ENCODE assay signal across 8 mouse cellular contexts in the genomic region with DNA sequence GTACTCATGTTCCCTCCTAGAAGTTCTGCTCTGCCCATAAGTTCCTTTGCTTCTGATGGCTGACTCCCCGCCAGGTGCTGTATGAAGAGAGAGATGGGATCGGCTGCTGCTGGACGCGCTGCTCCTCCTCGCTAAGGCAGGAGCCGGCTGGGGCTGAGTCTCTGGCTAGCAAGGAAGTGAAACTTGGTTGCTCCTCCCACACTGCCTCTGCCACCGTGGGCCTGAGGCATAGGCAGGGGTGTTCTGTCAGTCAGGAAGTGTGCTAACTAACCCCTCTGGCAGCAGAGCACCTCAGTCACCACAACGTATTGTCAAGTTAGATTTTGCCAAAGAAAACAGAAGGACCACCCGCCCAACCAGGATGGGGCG. TPM values are rescaled to one million over a fixed set of nuclear protein-coding genes. Genes with fewer than 3 reads are reported as not detected.
DNase-seq lines count a peak whose midpoint lies in the region; ATAC-seq lines count a peak whose summit lies in the region.

A gene (minus strand): TSS at position 164 of the 369 bp plus-strand sequence.

- WGBS in embryonic facial prominence, embryonic 10.5 days: 10% methylated on average over 10 of the region's 10 CpGs
- WGBS in limb, embryonic 15.5 days: 8% methylated on average over 10 of the region's 10 CpGs
- WGBS in midbrain, embryonic 15.5 days: 16% methylated on average over 10 of the region's 10 CpGs

- no peaks in the 10 kb centered on the region for H3K36me3 ChIP-seq in embryonic facial prominence, embryonic 10.5 days (replicated peaks)
- no peaks in the 10 kb centered on the region for H3K36me3 ChIP-seq in limb, embryonic 15.5 days
- H3K36me3 ChIP-seq in midbrain, embryonic 15.5 days (replicated peaks): no peaks in the 10 kb centered on the region

- peak within 1 kb of the TSS; percentile 66 for H3K27ac ChIP-seq in embryonic facial prominence, embryonic 10.5 days (replicated peaks)
- H3K27ac ChIP-seq in limb, embryonic 15.5 days: peak within 1 kb of the TSS; percentile 39
- H3K27ac ChIP-seq in midbrain, embryonic 15.5 days: no peak within 1 kb of the TSS

- peak within 1 kb of the TSS; percentile 54 for H3K4me3 ChIP-seq in embryonic facial prominence, embryonic 10.5 days
- H3K4me3 ChIP-seq in limb, embryonic 15.5 days: peak within 1 kb of the TSS; percentile 46
- H3K4me3 ChIP-seq in midbrain, embryonic 15.5 days: peak within 1 kb of the TSS; percentile 14; the same call in 1 of the 2 replicates

- H3K9ac ChIP-seq in limb, embryonic 15.5 days: peak within 1 kb of the TSS; percentile 47
- no peak within 1 kb of the TSS for H3K9ac ChIP-seq in midbrain, embryonic 15.5 days

- H3K27me3 ChIP-seq in embryonic facial prominence, embryonic 10.5 days (replicated peaks; ENCODE audit: low read depth, poor library complexity, severe bottlenecking): no peaks in the 10 kb centered on the region; the same call in 1 of the 2 replicates
- H3K27me3 ChIP-seq in limb, embryonic 15.5 days: no peaks in the 10 kb centered on the region
- H3K27me3 ChIP-seq in midbrain, embryonic 15.5 days (replicated peaks): no peaks in the 10 kb centered on the region

- H3K9me3 ChIP-seq in embryonic facial prominence, embryonic 10.5 days: no peaks in the 10 kb centered on the region
- no peaks in the 10 kb centered on the region for H3K9me3 ChIP-seq in limb, embryonic 15.5 days
- no peaks in the 10 kb centered on the region for H3K9me3 ChIP-seq in midbrain, embryonic 15.5 days

- peaks cover 27% of the 10 kb centered on the region for H3K4me1 ChIP-seq in embryonic facial prominence, embryonic 10.5 days
- peaks cover 18% of the 10 kb centered on the region; the same call in 1 of the 2 replicates for H3K4me1 ChIP-seq in limb, embryonic 15.5 days
- H3K4me1 ChIP-seq in midbrain, embryonic 15.5 days: peaks cover 15% of the 10 kb centered on the region

- peak; percentile 82 for ATAC-seq in limb, embryonic 15.5 days (ENCODE audit: insufficient number of reproducible peaks, low FRiP score, low TSS enrichment, low read depth)
- ATAC-seq in midbrain, embryonic 15.5 days (replicated peaks): peak; percentile 34; the same call in 1 of the 2 replicates

- H3K4me2 ChIP-seq in limb, embryonic 15.5 days: peak within 1 kb of the TSS; percentile 60
- peak within 1 kb of the TSS; percentile 34 for H3K4me2 ChIP-seq in midbrain, embryonic 15.5 days

- DNase-seq in T-cell, adult 2 months (ENCODE audit: low spot score): peak; percentile 88
- DNase-seq in embryonic facial prominence, embryonic 10.5 days (ENCODE audit: low spot score): peak; percentile 68
- peak; percentile 72 to 85 for DNase-seq in heart, adult 18-20 months
- peak; percentile 36 for DNase-seq in kidney, adult 11 months
- DNase-seq in spleen, postnatal 10 days (ENCODE audit: low spot score in 2 of 2): peak; percentile 73 to 85
- DNase-seq in cerebellum, adult 11-12 months: no peak

RNA-seq across cellular contexts. Expression of the gene that starts here (rescaled TPM):
- polyA plus RNA-seq in embryonic facial prominence, embryonic 10.5 days (2016; fragmentation: Nextera tagmentation; extraction: Ambion mirVana): 2.1 and 2.3 TPM in 2 replicates
- total RNA-seq in heart, adult 18-20 months (2021): 1 to 10 TPM; 5.4 to 9.7 TPM
- polyA plus RNA-seq in limb, embryonic 15.5 days (2015; fragmentation: Nextera tagmentation; extraction: Ambion mirVana): 10.3 and 10.7 TPM in 2 replicates
- polyA plus RNA-seq in midbrain, embryonic 15.5 days (2015; fragmentation: Nextera tagmentation; extraction: Ambion mirVana): 1.0 and 1.4 TPM in 2 replicates
